Mouse (Mus musculus): Measurements from ENCODE around the gene Zfp992.
"Not testable (repeated sequence)": the region's sequence is repeated elsewhere in the genome, so short reads cannot be mapped to it uniquely, and the experiment has no call there.

GRCm38 (mm10) chr4:146517150-146517549 lies 68.3 kb downstream of the Zfp992 start:
- not testable (repeated sequence) for TF ChIP-seq CTCF (IDR thresholded peaks at IDR 0.05; ENCODE audit: control insufficient read depth, insufficient read depth, insufficient replicate concordance, low read depth, low read length); POLR2A (IDR thresholded peaks at IDR 0.05; ENCODE audit: control insufficient read depth, low read depth, low read length)

All from testis, adult 2 months (tissue).